ENCODE assay signal across 9 mouse cellular contexts in the genomic region with DNA sequence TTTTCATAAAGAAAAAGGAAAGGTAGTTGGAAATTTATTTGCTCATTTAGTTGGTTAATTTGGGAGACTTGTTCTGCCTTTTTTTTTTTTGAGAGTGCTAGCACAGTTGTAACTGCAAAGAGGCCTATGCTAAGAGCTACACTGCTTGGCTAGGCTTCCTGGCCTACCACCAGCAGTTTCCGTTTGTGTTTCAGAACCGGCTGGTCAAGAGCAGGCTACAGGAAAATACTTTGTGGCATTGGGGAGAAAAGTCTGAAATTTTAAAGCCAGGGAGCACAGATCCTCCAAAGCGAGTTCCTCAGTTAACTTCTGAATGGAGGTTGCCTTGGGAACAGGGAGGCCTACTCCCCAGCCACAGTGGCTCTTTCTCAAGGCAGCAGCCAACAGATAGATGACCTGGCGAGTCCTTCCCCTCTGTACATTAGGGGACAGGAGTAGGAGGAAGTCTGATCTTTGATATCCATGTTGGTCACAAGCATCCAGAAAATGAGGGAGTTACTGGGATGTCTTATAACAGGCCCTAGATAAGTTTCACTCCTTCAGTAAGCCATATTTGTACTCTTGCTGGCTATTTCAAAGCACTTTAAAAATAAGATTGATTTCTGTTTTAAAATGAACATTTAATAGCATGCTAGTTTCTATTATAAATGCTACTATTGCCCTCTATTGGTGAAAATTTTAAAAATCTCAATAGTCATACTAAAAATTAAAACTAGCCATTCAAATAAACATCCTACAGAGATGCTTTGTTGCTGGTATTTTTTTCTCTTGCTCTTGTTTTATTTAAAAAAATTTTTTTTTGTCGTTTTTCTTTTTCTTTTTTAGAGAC. TPM values are rescaled to one million over a fixed set of nuclear protein-coding genes. Genes with fewer than 3 reads are reported as not detected.
A peak's percentile ranks its signal among the peaks of the same experiment; 100 is the strongest.
DNase-seq lines count a peak whose midpoint lies in the region; ATAC-seq lines count a peak whose summit lies in the region.
"Had no signal": no experiment of that assay in that cellular context is flagged by ENCODE, and none has a peak within 500 bp of the region (broad histone marks: within the 10 kb centered on the region; RNA-seq: fewer than 3 reads in every experiment).

No protein-coding gene starts in this region.

- intact Hi-C loops in heart, postnatal 10 days (cut with DNase I) = loop anchor here (2.0 kb wide), 2 partner anchors 182 to 282 kb away; no protein-coding TSS in a partner anchor

- ATAC-seq in megakaryocyte progenitor cell, adult 5-6 weeks (replicated peaks; ENCODE audit: poor library complexity) = no peak

- DNase-seq in kidney, postnatal 10 days = peak; percentile 25
- DNase-seq in kidney, postnatal 25 days = no peak
- DNase-seq in 3T3-L1 (ENCODE audit: low read depth, low spot score) (peak; percentile 39), 416B (ENCODE audit: low read depth) (peak; percentile 44)
- peak; percentile 55 to 60 for DNase-seq in heart, postnatal 10 days
- DNase-seq in ovary, postnatal 14 days (ENCODE audit: low spot score) = no peak
- DNase-seq: cerebellum, adult 11-12 months; thymus, postnatal 25 days had no signal

RNA-seq across cellular contexts. Expression of a gene that starts 38.1 kb away (rescaled TPM):
- 10 to 100 TPM; 49.6 to 53.5 TPM for total RNA-seq in heart, postnatal 10 days (2021)
- total RNA-seq in megakaryocyte progenitor cell, adult 5-6 weeks (2015) = 24.2 and 24.6 TPM in 2 replicates
- total RNA-seq in megakaryocyte progenitor cell, adult 5-6 weeks (2017) = 19.0 and 20.4 TPM in 2 replicates

Comparison
In these comparisons a context has a peak if more than half of its experiments do, and no peak if none do; other contexts are left out.
1. DNase-seq: peak in kidney, postnatal 10 days (single experiment), 3T3-L1 (single experiment), 416B (single experiment) and heart, postnatal 10 days (2 of 2); none in kidney, postnatal 25 days (0 of 2) and ovary, postnatal 14 days (single experiment).